ENCODE assay signal across 12 mouse cellular contexts in the genomic region with DNA sequence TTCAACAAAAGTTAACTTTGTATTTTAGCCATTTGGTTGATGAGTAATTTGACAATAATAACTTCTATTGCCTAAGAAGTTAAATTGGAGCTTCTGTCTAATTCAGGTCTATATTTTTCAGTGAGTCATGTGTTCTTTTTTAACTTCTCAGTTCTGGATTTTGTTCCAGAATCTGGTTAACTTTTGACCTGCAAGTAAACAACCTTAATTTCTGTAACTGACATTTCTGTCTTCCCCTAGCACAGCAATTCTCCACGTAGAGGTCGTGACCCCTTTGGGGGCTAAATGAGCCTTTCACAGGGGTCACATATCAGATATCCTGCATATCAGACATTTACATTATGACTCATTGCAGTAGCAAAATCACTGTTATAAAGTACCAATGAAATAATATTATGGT.
A peak's percentile ranks its signal among the peaks of the same experiment; 100 is the strongest.
DNase-seq lines count a peak whose midpoint lies in the region; ATAC-seq lines count a peak whose summit lies in the region.
"Had no signal": no experiment of that assay in that cellular context is flagged by ENCODE, and none has a peak within 500 bp of the region (broad histone marks: within the 10 kb centered on the region; RNA-seq: fewer than 3 reads in every experiment).

No protein-coding gene starts in this region.

- 0 out of 2 replicates have a peak overlapping the region, but pooled peaks have one; percentile 62 for H3K27ac ChIP-seq in heart, embryonic 10.5 days
- peak overlapping the region; percentile 89 for H3K27ac ChIP-seq in embryonic facial prominence, embryonic 10.5 days (replicated peaks)
- no peak overlapping the region for H3K27ac ChIP-seq in hindbrain, embryonic 11.5 days (ENCODE audit: low read depth, low read length)
- H3K27ac ChIP-seq in midbrain, embryonic 12.5 days (replicated peaks): peak overlapping the region; percentile 76; the same call in 1 of the 2 replicates
- H3K27ac ChIP-seq: stomach, embryonic 15.5 days had no signal

- WGBS in heart, embryonic 10.5 days: 68% methylated on average over 2 of the region's 2 CpGs
- WGBS in embryonic facial prominence, embryonic 10.5 days: 34% methylated on average over 2 of the region's 2 CpGs
- 48% methylated on average over 2 of the region's 2 CpGs for WGBS in hindbrain, embryonic 11.5 days
- WGBS in midbrain, embryonic 12.5 days: 61% methylated on average over 2 of the region's 2 CpGs

- H3K36me3 ChIP-seq in heart, embryonic 10.5 days: no peaks in the 10 kb centered on the region
- no peaks in the 10 kb centered on the region for H3K36me3 ChIP-seq in embryonic facial prominence, embryonic 10.5 days (replicated peaks)
- H3K36me3 ChIP-seq in hindbrain, embryonic 11.5 days (ENCODE audit: control insufficient read depth, insufficient read depth, low read length): no peaks in the 10 kb centered on the region
- H3K36me3 ChIP-seq in midbrain, embryonic 12.5 days: no peaks in the 10 kb centered on the region
- H3K36me3 ChIP-seq: G1E; lung, embryonic 15.5 days; stomach, embryonic 15.5 days had no signal

- H3K9ac ChIP-seq in hindbrain, embryonic 11.5 days (ENCODE audit: low read depth, low read length): no peak overlapping the region
- H3K9ac ChIP-seq in midbrain, embryonic 12.5 days (replicated peaks): no peak overlapping the region
- H3K9ac ChIP-seq: stomach, embryonic 15.5 days had no signal

- H3K9me3 ChIP-seq in heart, embryonic 10.5 days: no peaks in the 10 kb centered on the region
- H3K9me3 ChIP-seq in embryonic facial prominence, embryonic 10.5 days: no peaks in the 10 kb centered on the region
- no peaks in the 10 kb centered on the region for H3K9me3 ChIP-seq in hindbrain, embryonic 11.5 days (ENCODE audit: control insufficient read depth, low read length)
- H3K9me3 ChIP-seq in midbrain, embryonic 12.5 days: no peaks in the 10 kb centered on the region
- H3K9me3 ChIP-seq: lung, embryonic 15.5 days; stomach, embryonic 15.5 days had no signal

- no peak overlapping the region for H3K4me2 ChIP-seq in hindbrain, embryonic 11.5 days (replicated peaks; ENCODE audit: low read depth, low read length)
- H3K4me2 ChIP-seq in midbrain, embryonic 12.5 days (replicated peaks): no peak overlapping the region

- no peak for DNase-seq in heart, embryonic 10.5 days (ENCODE audit: low spot score)
- DNase-seq in heart, adult 8-10 months (ENCODE audit: low spot score): no peak
- peak; percentile 31 for DNase-seq in embryonic facial prominence, embryonic 10.5 days (ENCODE audit: low spot score)
- no peak for DNase-seq in hindbrain, embryonic 11.5 days (ENCODE audit: low spot score)
- no peak for DNase-seq in lung, postnatal 36 days
- no peak for DNase-seq in gastrocnemius, adult 18-20 months (ENCODE audit: low spot score)
- DNase-seq in spleen, postnatal 36 days (ENCODE audit: low spot score in 2 of 2): no peak
- DNase-seq: cerebellum, adult 18-20 months had no signal

- no peak overlapping the region for H3K4me3 ChIP-seq in heart, embryonic 10.5 days
- H3K4me3 ChIP-seq in embryonic facial prominence, embryonic 10.5 days: no peak overlapping the region
- H3K4me3 ChIP-seq in hindbrain, embryonic 11.5 days (ENCODE audit: low read depth, low read length): no peak overlapping the region
- no peak overlapping the region for H3K4me3 ChIP-seq in midbrain, embryonic 12.5 days
- H3K4me3 ChIP-seq: stomach, embryonic 15.5 days had no signal

- peaks cover 16% of the 10 kb centered on the region for H3K4me1 ChIP-seq in heart, embryonic 10.5 days
- peaks cover 63% of the 10 kb centered on the region for H3K4me1 ChIP-seq in embryonic facial prominence, embryonic 10.5 days
- H3K4me1 ChIP-seq in hindbrain, embryonic 11.5 days (replicated peaks; ENCODE audit: control insufficient read depth, insufficient read depth, low read length): peaks cover 4% of the 10 kb centered on the region; the same call in 1 of the 2 replicates
- peaks cover 34% of the 10 kb centered on the region for H3K4me1 ChIP-seq in midbrain, embryonic 12.5 days
- H3K4me1 ChIP-seq: stomach, embryonic 15.5 days had no signal

- peaks cover 13% of the 10 kb centered on the region; the same call in 1 of the 2 replicates for H3K27me3 ChIP-seq in heart, embryonic 10.5 days (ENCODE audit: insufficient read depth, poor library complexity, severe bottlenecking)
- no peaks in the 10 kb centered on the region for H3K27me3 ChIP-seq in embryonic facial prominence, embryonic 10.5 days (replicated peaks; ENCODE audit: low read depth, poor library complexity, severe bottlenecking)
- no peaks in the 10 kb centered on the region for H3K27me3 ChIP-seq in hindbrain, embryonic 11.5 days (ENCODE audit: control insufficient read depth, insufficient read depth, low read length)
- H3K27me3 ChIP-seq in midbrain, embryonic 12.5 days: no peaks in the 10 kb centered on the region
- H3K27me3 ChIP-seq: lung, embryonic 15.5 days; stomach, embryonic 15.5 days had no signal

- 0 out of 2 replicates have a peak, but pooled peaks have one; percentile 10 for ATAC-seq in hindbrain, embryonic 11.5 days (ENCODE audit: low FRiP score)
- ATAC-seq in midbrain, embryonic 12.5 days (ENCODE audit: low FRiP score, low read depth): no peak
